Mouse (Mus musculus): Measurements from ENCODE around the gene Rps6ka5. TPM values are rescaled to one million over a fixed set of nuclear protein-coding genes. Genes with fewer than 3 reads are reported as not detected.

Rps6ka5 gene
- polyA plus RNA-seq, 1 experiment from 2014 or later = 1.2 TPM

- 0 out of 2 replicates have a peak, but pooled peaks cover 5% of the 10 kb centered on the region for H3K4me1 ChIP-seq (replicated peaks; ENCODE audit: control insufficient read depth, insufficient read depth, low read length)
- WGBS = 67% methylated on average over 3 of the region's 3 CpGs
- H3K4me2 ChIP-seq (replicated peaks; ENCODE audit: low read depth) = no peak overlapping the region
- no peak for ATAC-seq
- no peak overlapping the region for H3K27ac ChIP-seq (ENCODE audit: low read depth, low read length)
- H3K9ac ChIP-seq (ENCODE audit: low read depth, low read length) = no peak overlapping the region
- no peak overlapping the region for H3K4me3 ChIP-seq (ENCODE audit: low read depth, low read length)
- no peaks in the 10 kb centered on the region for H3K36me3 ChIP-seq (ENCODE audit: control insufficient read depth, insufficient read depth)
- no peaks in the 10 kb centered on the region for H3K9me3 ChIP-seq (ENCODE audit: control insufficient read depth)
- no peak for TF ChIP-seq CTCF (IDR thresholded peaks at IDR 0.05; ENCODE audit: low read depth)
- H3K27me3 ChIP-seq (replicated peaks; ENCODE audit: control insufficient read depth, insufficient read depth, low read length) = no peaks in the 10 kb centered on the region
Measured at GRCm38 (mm10) chr12:100528246-100528645, 198.5 kb downstream of the Rps6ka5 start.

GRCm38 (mm10) chr12:100527753-100528152, 199.0 kb downstream of the Rps6ka5 start:
- Histone ChIP-seq H3K27me3 (replicated peaks; ENCODE audit: control insufficient read depth, insufficient read depth, low read length) (no peaks in the 10 kb centered on the region), H3K4me2 (replicated peaks; ENCODE audit: low read depth) (no peak overlapping the region; the same call in 1 of the 2 replicates), H3K9ac (ENCODE audit: low read depth, low read length) (no peak overlapping the region), H3K36me3 (ENCODE audit: control insufficient read depth, insufficient read depth) (no peaks in the 10 kb centered on the region), H3K27ac (ENCODE audit: low read depth, low read length) (no peak overlapping the region), H3K9me3 (ENCODE audit: control insufficient read depth) (no peaks in the 10 kb centered on the region), H3K4me1 (replicated peaks; ENCODE audit: control insufficient read depth, insufficient read depth, low read length) (0 out of 2 replicates have a peak, but pooled peaks cover 5% of the 10 kb centered on the region), H3K4me3 (ENCODE audit: low read depth, low read length) (no peak overlapping the region)
- no peak for TF ChIP-seq CTCF (IDR thresholded peaks at IDR 0.05; ENCODE audit: low read depth)
- 31% methylated on average over 9 of the region's 9 CpGs for WGBS
- peak; percentile 71 for ATAC-seq

GRCm38 (mm10) chr12:100527241-100527640, 199.5 kb downstream of the Rps6ka5 start:
- WGBS = 75% methylated on average over 9 of the region's 9 CpGs
- H3K9ac ChIP-seq (ENCODE audit: low read depth, low read length) = no peak overlapping the region
- no peaks in the 10 kb centered on the region for H3K9me3 ChIP-seq (ENCODE audit: control insufficient read depth)
- H3K27ac ChIP-seq (ENCODE audit: low read depth, low read length) = no peak overlapping the region
- H3K27me3 ChIP-seq (replicated peaks; ENCODE audit: control insufficient read depth, insufficient read depth, low read length) = no peaks in the 10 kb centered on the region
- ATAC-seq = no peak
- no peak overlapping the region; the same call in 1 of the 2 replicates for H3K4me2 ChIP-seq (replicated peaks; ENCODE audit: low read depth)
- TF ChIP-seq CTCF (IDR thresholded peaks at IDR 0.05; ENCODE audit: low read depth) = no peak
- no peaks in the 10 kb centered on the region for H3K36me3 ChIP-seq (ENCODE audit: control insufficient read depth, insufficient read depth)
- 0 out of 2 replicates have a peak, but pooled peaks cover 5% of the 10 kb centered on the region for H3K4me1 ChIP-seq (replicated peaks; ENCODE audit: control insufficient read depth, insufficient read depth, low read length)
- no peak overlapping the region for H3K4me3 ChIP-seq (ENCODE audit: low read depth, low read length)

- 0 out of 2 replicates have a peak, but pooled peaks have one; percentile 25 for ATAC-seq
- Histone ChIP-seq H3K9ac (ENCODE audit: low read depth, low read length) (no peak overlapping the region), H3K4me2 (replicated peaks; ENCODE audit: low read depth) (no peak overlapping the region), H3K36me3 (ENCODE audit: control insufficient read depth, insufficient read depth) (no peaks in the 10 kb centered on the region), H3K9me3 (ENCODE audit: control insufficient read depth) (no peaks in the 10 kb centered on the region), H3K4me1 (replicated peaks; ENCODE audit: control insufficient read depth, insufficient read depth, low read length) (peaks cover 7% of the 10 kb centered on the region; the same call in 1 of the 2 replicates), H3K4me3 (ENCODE audit: low read depth, low read length) (no peak overlapping the region), H3K27me3 (replicated peaks; ENCODE audit: control insufficient read depth, insufficient read depth, low read length) (no peaks in the 10 kb centered on the region), H3K27ac (ENCODE audit: low read depth, low read length) (no peak overlapping the region)
- no peak for TF ChIP-seq CTCF (IDR thresholded peaks at IDR 0.05; ENCODE audit: low read depth)
- 22% methylated on average over 1 of the region's 1 CpGs for WGBS
Measured at GRCm38 (mm10) chr12:100525939-100526338, 200.8 kb downstream of the Rps6ka5 start.

- no peaks in the 10 kb centered on the region for H3K36me3 ChIP-seq (ENCODE audit: control insufficient read depth, insufficient read depth)
- peak; percentile 82 for ATAC-seq
- H3K4me2 ChIP-seq (replicated peaks; ENCODE audit: low read depth) = peak within 1 kb of the TSS; percentile 93
- peak within 1 kb of the TSS; percentile 80 for H3K27ac ChIP-seq (ENCODE audit: low read depth, low read length)
- no peaks in the 10 kb centered on the region for H3K9me3 ChIP-seq (ENCODE audit: control insufficient read depth)
- peak within 1 kb of the TSS; percentile 97 for H3K9ac ChIP-seq (ENCODE audit: low read depth, low read length)
- TF ChIP-seq CTCF (IDR thresholded peaks at IDR 0.05; ENCODE audit: low read depth) = peak; percentile 60
- WGBS = 5% methylated on average over 35 of the region's 42 CpGs
- H3K27me3 ChIP-seq (replicated peaks; ENCODE audit: control insufficient read depth, insufficient read depth, low read length) = no peaks in the 10 kb centered on the region
- H3K4me1 ChIP-seq (replicated peaks; ENCODE audit: control insufficient read depth, insufficient read depth, low read length) = peaks cover 14% of the 10 kb centered on the region; the same call in 1 of the 2 replicates
- H3K4me3 ChIP-seq (ENCODE audit: low read depth, low read length) = peak within 1 kb of the TSS; percentile 74
Measured at GRCm38 (mm10) chr12:100520794-100521186, 206.0 kb downstream of the Rps6ka5 start, which contains the start of gene Ttc7b. Gene Ttc7b (minus strand): TSS chr12:100520826.

- H3K4me1 ChIP-seq (replicated peaks; ENCODE audit: control insufficient read depth, insufficient read depth, low read length) = peaks cover 14% of the 10 kb centered on the region; the same call in 1 of the 2 replicates
- H3K9ac ChIP-seq (ENCODE audit: low read depth, low read length) = peak overlapping the region; percentile 97
- ATAC-seq = peak; percentile 66
- peak overlapping the region; percentile 74 for H3K4me3 ChIP-seq (ENCODE audit: low read depth, low read length)
- no peaks in the 10 kb centered on the region for H3K27me3 ChIP-seq (replicated peaks; ENCODE audit: control insufficient read depth, insufficient read depth, low read length)
- H3K9me3 ChIP-seq (ENCODE audit: control insufficient read depth) = no peaks in the 10 kb centered on the region
- WGBS = under 1% methylated on average over 71 of the region's 76 CpGs
- peak overlapping the region; percentile 80 for H3K27ac ChIP-seq (ENCODE audit: low read depth, low read length)
- peak overlapping the region; percentile 93 for H3K4me2 ChIP-seq (replicated peaks; ENCODE audit: low read depth)
- no peaks in the 10 kb centered on the region for H3K36me3 ChIP-seq (ENCODE audit: control insufficient read depth, insufficient read depth)
- TF ChIP-seq CTCF (IDR thresholded peaks at IDR 0.05; ENCODE audit: low read depth) = no peak
Measured at GRCm38 (mm10) chr12:100520077-100520793, 206.5 kb downstream of the Rps6ka5 start.

All from intestine, postnatal 0 days (tissue).